24 mouse cellular contexts compared by ENCODE assay signal in genomic region chr6:86033635-86034034, GRCm38 (mm10). TPM values are rescaled to one million over a fixed set of nuclear protein-coding genes. Genes with fewer than 3 reads are reported as not detected.
"Had no signal": no experiment of that assay in that cellular context is flagged by ENCODE, and none has a peak within 500 bp of the region (broad histone marks: within the 10 kb centered on the region; RNA-seq: fewer than 3 reads in every experiment).

No protein-coding gene starts in this region.

- DNase-seq: midbrain, embryonic 14.5 days; retina, postnatal 1 day; right cerebral cortex, adult 18-20 months; right cerebral cortex, postnatal 25 days; right cerebral cortex, postnatal 4 days; spleen, adult 18-20 months; thymus, adult 2 months; thymus, postnatal 25 days; thymus, postnatal 4 days had no signal

- H3K27me3 ChIP-seq: midbrain, embryonic 12.5 days; neural tube, embryonic 13.5 days; neural tube, embryonic 15.5 days had no signal

- H3K4me3 ChIP-seq: liver, embryonic 12.5 days; midbrain, embryonic 10.5 days; midbrain, embryonic 12.5 days; myocyte; neural tube, embryonic 13.5 days; neural tube, embryonic 15.5 days had no signal

- ATAC-seq: liver, embryonic 12.5 days; midbrain, embryonic 16.5 days had no signal

- H3K9me3 ChIP-seq: liver, embryonic 12.5 days; midbrain, embryonic 10.5 days; midbrain, embryonic 12.5 days; neural tube, embryonic 13.5 days; neural tube, embryonic 15.5 days had no signal

- H3K36me3 ChIP-seq: liver, embryonic 12.5 days; midbrain, embryonic 10.5 days; midbrain, embryonic 12.5 days; neural tube, embryonic 13.5 days; neural tube, embryonic 15.5 days had no signal

- H3K27ac ChIP-seq: liver, embryonic 12.5 days; liver, embryonic 14.5 days; midbrain, embryonic 10.5 days; midbrain, embryonic 12.5 days; neural tube, embryonic 13.5 days; neural tube, embryonic 15.5 days had no signal

- H3K4me2 ChIP-seq: liver, embryonic 12.5 days; midbrain, embryonic 12.5 days; neural tube, embryonic 13.5 days; neural tube, embryonic 15.5 days had no signal

- H3K9ac ChIP-seq: liver, embryonic 12.5 days; liver, embryonic 14.5 days; midbrain, embryonic 12.5 days; neural tube, embryonic 13.5 days; neural tube, embryonic 15.5 days had no signal

RNA-seq across cellular contexts. Expression of gene Add2, which starts 5.2 kb away (rescaled TPM):
- polyA plus RNA-seq: liver, adult 2 months had no signal

RNA-seq across cellular contexts. Expression of gene Figla, which starts 17.7 kb away (rescaled TPM):
- polyA plus RNA-seq: liver, adult 2 months; liver, embryonic 12.5 days; liver, embryonic 14.5 days; liver, embryonic 16.5 days; midbrain, embryonic 10.5 days; midbrain, embryonic 12.5 days; midbrain, embryonic 14.5 days; midbrain, embryonic 16.5 days; myocyte; neural tube, embryonic 11.5 days; neural tube, embryonic 13.5 days; neural tube, embryonic 15.5 days; small intestine, adult 2 months; stomach, embryonic 14.5 days; stomach, embryonic 16.5 days; thymus, adult 2 months; urinary bladder, adult 2 months had no signal
